Mouse (Mus musculus) liver, embryonic 16.5 days (tissue): ENCODE data around the gene Anks1b. TPM values are rescaled to one million over a fixed set of nuclear protein-coding genes. Genes with fewer than 3 reads are reported as not detected.

Experiments used
- ATAC-seq: fragments of 200-750 bp; cut with Nextera tagmentation; 2 replicates; pipeline ENCODE4 v1.8.0; 2017; ENCODE audit warnings: low read depth, mild to moderate bottlenecking, moderate number of reproducible peaks, moderate library complexity
- H3K27ac ChIP-seq: fragments of 300-500 bp; sonication (generic); 2 replicates; pipeline ENCODE4 v1.5.1; 2014; ENCODE audit warnings: mild to moderate bottlenecking, low read length
- H3K27me3 ChIP-seq: fragments of 300-500 bp; sonication (generic); 2 replicates; pipeline ENCODE4 v1.6.1; 2014; ENCODE audit warnings: low read depth, low read length, mixed read lengths; ENCODE audit not compliant: control insufficient read depth, insufficient read depth
- H3K36me3 ChIP-seq: fragments of 300-500 bp; sonication (generic); 2 replicates; pipeline ENCODE4 v1.6.1; 2014; ENCODE audit warnings: mild to moderate bottlenecking; ENCODE audit not compliant: control insufficient read depth, insufficient read depth
- H3K4me1 ChIP-seq: fragments of 300-500 bp; sonication (generic); 2 replicates; pipeline ENCODE4 v1.6.1; 2014; ENCODE audit warnings: low read depth, low read length, mixed read lengths; ENCODE audit not compliant: control insufficient read depth
- H3K4me2 ChIP-seq: fragments of 300-500 bp; sonication (generic); 2 replicates; pipeline ENCODE4 v1.6.1; 2014; ENCODE audit warnings: low read depth, low read length, mixed read lengths
- H3K4me3 ChIP-seq: fragments of 300-500 bp; sonication (generic); 2 replicates; pipeline ENCODE4 v1.5.1; 2014; ENCODE audit warnings: low read depth, mild to moderate bottlenecking, low read length
- H3K9ac ChIP-seq: fragments of 300-500 bp; sonication (generic); 2 replicates; pipeline ENCODE4 v1.6.1; 2014; ENCODE audit warnings: low read depth, low read length
- H3K9me3 ChIP-seq: fragments of 300-500 bp; sonication (generic); replicated peaks from 2 replicates; pipeline ENCODE4 v1.6.1; 2016; ENCODE audit warnings: low read length; ENCODE audit not compliant: control insufficient read depth
- WGBS: fragments of 180-500 bp; shearing (Covaris S2); extraction: QIAGEN DNeasy Blood & Tissue Kit; methylation state at CpG from one replicate; pipeline ENCODE4 v1.1.7; 2014; ENCODE audit not compliant: insufficient replicate concordance; 5-methylcytosine and 5-hydroxymethylcytosine counted together
- polyA plus RNA-seq: library from polyadenylated mRNA; unstranded; fragments of >200 nt; fragmentation: Nextera tagmentation; extraction: Ambion mirVana; gene quantifications from 2 replicates; pipeline ENCODE4 v1.2.1, GENCODE M21; 2015

Anks1b gene
- polyA plus RNA-seq, 1 experiment from 2014 or later: not detected

- no peak overlapping the region for H3K9ac ChIP-seq
- H3K4me2 ChIP-seq: no peak overlapping the region
- H3K4me3 ChIP-seq: no peak overlapping the region
- H3K36me3 ChIP-seq: no peaks in the 10 kb centered on the region
- H3K4me1 ChIP-seq: no peaks in the 10 kb centered on the region
- no peak for ATAC-seq
- H3K27me3 ChIP-seq: no peaks in the 10 kb centered on the region
- H3K27ac ChIP-seq: no peak overlapping the region
- WGBS: 66% methylated on average over 13 of the region's 13 CpGs
- H3K9me3 ChIP-seq: no peaks in the 10 kb centered on the region
These were observed 1061.4 kb downstream of the Anks1b start for GRCm38 (mm10) chr10:90934678-90935077.

- H3K4me1 ChIP-seq: no peaks in the 10 kb centered on the region
- no peak for ATAC-seq
- H3K4me2 ChIP-seq: no peak overlapping the region
- no peak overlapping the region for H3K27ac ChIP-seq
- H3K27me3 ChIP-seq: no peaks in the 10 kb centered on the region
- H3K4me3 ChIP-seq: no peak overlapping the region
- H3K9ac ChIP-seq: no peak overlapping the region
- H3K9me3 ChIP-seq: no peaks in the 10 kb centered on the region
- 57% methylated on average over 5 of the region's 5 CpGs for WGBS
- no peaks in the 10 kb centered on the region for H3K36me3 ChIP-seq
These were observed 1064.6 kb downstream of the Anks1b start for GRCm38 (mm10) chr10:90937721-90938460.

GRCm38 (mm10) chr10:90940521-90941520 lies 1067.5 kb downstream of the Anks1b start:
- H3K9ac ChIP-seq: no peak overlapping the region
- H3K27ac ChIP-seq: no peak overlapping the region
- H3K9me3 ChIP-seq: no peaks in the 10 kb centered on the region
- no peak overlapping the region for H3K4me2 ChIP-seq
- ATAC-seq: no peak
- 69% methylated on average over 15 of the region's 15 CpGs for WGBS
- H3K36me3 ChIP-seq: no peaks in the 10 kb centered on the region
- H3K4me1 ChIP-seq: no peaks in the 10 kb centered on the region
- no peak overlapping the region for H3K4me3 ChIP-seq
- no peaks in the 10 kb centered on the region for H3K27me3 ChIP-seq

- no peaks in the 10 kb centered on the region for H3K27me3 ChIP-seq
- H3K4me3 ChIP-seq: no peak overlapping the region
- H3K36me3 ChIP-seq: no peaks in the 10 kb centered on the region
- no peak overlapping the region for H3K4me2 ChIP-seq
- H3K4me1 ChIP-seq: no peaks in the 10 kb centered on the region
- WGBS: 67% methylated on average over 14 of the region's 14 CpGs
- no peak overlapping the region for H3K9ac ChIP-seq
- no peak overlapping the region for H3K27ac ChIP-seq
- no peak for ATAC-seq
- H3K9me3 ChIP-seq: no peaks in the 10 kb centered on the region
These were observed 1068.8 kb downstream of the Anks1b start for GRCm38 (mm10) chr10:90942001-90942700.

- Histone ChIP-seq H3K27ac (no peak overlapping the region), H3K27me3 (no peaks in the 10 kb centered on the region), H3K36me3 (no peaks in the 10 kb centered on the region), H3K4me2 (no peak overlapping the region), H3K4me3 (no peak overlapping the region), H3K9ac (no peak overlapping the region), H3K4me1 (no peaks in the 10 kb centered on the region), H3K9me3 (no peaks in the 10 kb centered on the region)
- ATAC-seq: no peak
- 73% methylated on average over 6 of the region's 6 CpGs for WGBS
These were observed 1073.7 kb downstream of the Anks1b start for GRCm38 (mm10) chr10:90947043-90947442.

GRCm38 (mm10) chr10:90947608-90948373 lies 1074.5 kb downstream of the Anks1b start:
- Histone ChIP-seq H3K36me3 (no peaks in the 10 kb centered on the region), H3K27me3 (no peaks in the 10 kb centered on the region), H3K4me3 (no peak overlapping the region), H3K9me3 (no peaks in the 10 kb centered on the region), H3K27ac (no peak overlapping the region), H3K4me1 (no peaks in the 10 kb centered on the region), H3K4me2 (no peak overlapping the region), H3K9ac (no peak overlapping the region)
- 80% methylated on average over 18 of the region's 18 CpGs for WGBS
- ATAC-seq: no peak

- no peak for ATAC-seq
- H3K27me3 ChIP-seq: no peaks in the 10 kb centered on the region
- 71% methylated on average over 15 of the region's 15 CpGs for WGBS
- H3K27ac ChIP-seq: no peak overlapping the region
- H3K36me3 ChIP-seq: no peaks in the 10 kb centered on the region
- H3K4me2 ChIP-seq: no peak overlapping the region
- no peak overlapping the region for H3K4me3 ChIP-seq
- no peak overlapping the region for H3K9ac ChIP-seq
- no peaks in the 10 kb centered on the region for H3K4me1 ChIP-seq
- no peaks in the 10 kb centered on the region for H3K9me3 ChIP-seq
These were observed 1079.9 kb downstream of the Anks1b start for GRCm38 (mm10) chr10:90953103-90953709.

GRCm38 (mm10) chr10:90953821-90954220 lies 1080.5 kb downstream of the Anks1b start:
- H3K9ac ChIP-seq: no peak overlapping the region
- H3K4me2 ChIP-seq: no peak overlapping the region
- no peak overlapping the region for H3K27ac ChIP-seq
- no peaks in the 10 kb centered on the region for H3K4me1 ChIP-seq
- WGBS: 70% methylated on average over 6 of the region's 6 CpGs
- H3K27me3 ChIP-seq: no peaks in the 10 kb centered on the region
- no peak for ATAC-seq
- H3K36me3 ChIP-seq: no peaks in the 10 kb centered on the region
- H3K4me3 ChIP-seq: no peak overlapping the region
- H3K9me3 ChIP-seq: no peaks in the 10 kb centered on the region
